Mouse (Mus musculus): ENCODE measurements around the gene Pde4c.

DNA sequence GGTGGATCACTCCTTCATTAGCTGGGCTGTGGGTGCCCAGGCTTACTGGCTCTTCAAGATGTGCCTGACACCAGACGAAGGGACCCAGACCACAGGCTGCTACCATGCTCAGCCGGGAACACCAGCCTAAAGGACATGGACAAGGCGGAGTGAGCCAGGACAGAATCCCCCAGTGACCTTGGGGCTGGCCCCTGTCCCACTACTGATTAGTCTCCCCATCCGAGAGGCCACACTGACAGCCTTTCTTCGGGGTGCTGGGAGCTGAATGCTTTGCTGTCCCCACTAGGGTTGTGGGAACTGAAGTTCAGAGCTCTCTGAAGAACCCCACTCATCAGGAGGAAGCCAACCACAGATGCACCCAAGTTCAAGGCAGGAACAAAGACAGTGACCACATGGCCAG lies 51.7 kb downstream of the Pde4c start:
- TF ChIP-seq CTCF (conservative IDR thresholded peaks at IDR 0.05 in 1 of 2, IDR thresholded peaks at IDR 0.05 in 1 of 2; ENCODE audit: low read depth in 2 of 2, low read length in 2 of 2) (no peak), CHD1 (IDR thresholded peaks at IDR 0.05; ENCODE audit: low read depth, low read length) (no peak), JUND (conservative IDR thresholded peaks at IDR 0.05; ENCODE audit: low read depth, low read length) (no peak), IRF4 (IDR thresholded peaks at IDR 0.05; ENCODE audit: low read depth, low read length) (no peak), SIN3A (IDR thresholded peaks at IDR 0.05; ENCODE audit: low read length) (no peak), MXI1 (IDR thresholded peaks at IDR 0.05; ENCODE audit: low read depth, low read length) (no peak), BHLHE40 (IDR thresholded peaks at IDR 0.05; ENCODE audit: low read depth, low read length) (no peak), E2F4 (IDR thresholded peaks at IDR 0.05; ENCODE audit: insufficient replicate concordance, low read depth, low read length) (no peak), POLR2A (IDR thresholded peaks at IDR 0.05; ENCODE audit: low read depth, low read length) (no peak), ELF1 (IDR thresholded peaks at IDR 0.05; ENCODE audit: low read depth, low read length) (no peak), ETS1 (conservative IDR thresholded peaks at IDR 0.05; ENCODE audit: low read depth, low read length) (no peak), USF1 (IDR thresholded peaks at IDR 0.05; ENCODE audit: low read depth, low read length) (no peak), NELFE (IDR thresholded peaks at IDR 0.05; ENCODE audit: low read depth, low read length) (no peak), CHD2 (IDR thresholded peaks at IDR 0.05; ENCODE audit: low read length) (no peak)

All from CH12.LX (cell line).